Comparison of ENCODE assay signal across 8 mouse cellular contexts in genomic region chr11:98981289-98981996, GRCm38 (mm10). TPM values are rescaled to one million over a fixed set of nuclear protein-coding genes. Genes with fewer than 3 reads are reported as not detected.
DNase-seq lines count a peak whose midpoint lies in the region; ATAC-seq lines count a peak whose summit lies in the region.

No protein-coding gene starts in this region.

- H3K27ac ChIP-seq in lung, embryonic 15.5 days, result no peak overlapping the region
- H3K27ac ChIP-seq in forebrain, embryonic 13.5 days, result peak overlapping the region; percentile 71
- H3K27ac ChIP-seq in neural tube, embryonic 14.5 days (ENCODE audit: low read depth, low read length), result peak overlapping the region; percentile 94

- H3K36me3 ChIP-seq in lung, embryonic 15.5 days, result no peaks in the 10 kb centered on the region
- H3K36me3 ChIP-seq in forebrain, embryonic 13.5 days (ENCODE audit: poor library complexity, severe bottlenecking), result no peaks in the 10 kb centered on the region
- no peaks in the 10 kb centered on the region for H3K36me3 ChIP-seq in neural tube, embryonic 14.5 days (ENCODE audit: control insufficient read depth, insufficient read depth, low read length)

- ATAC-seq in lung, embryonic 15.5 days (ENCODE audit: borderline replicate concordance, extremely low read depth, low FRiP score, low TSS enrichment), result no peak
- peak; percentile 31; the same call in 1 of the 2 replicates for ATAC-seq in forebrain, embryonic 13.5 days
- peak; percentile 13 for ATAC-seq in neural tube, embryonic 14.5 days (ENCODE audit: low read depth)

- WGBS in lung, embryonic 15.5 days, result 37% methylated on average over 20 of the region's 20 CpGs
- 35% methylated on average over 20 of the region's 20 CpGs for WGBS in forebrain, embryonic 13.5 days
- WGBS in neural tube, embryonic 14.5 days, result 28% methylated on average over 20 of the region's 20 CpGs

- H3K4me2 ChIP-seq in lung, embryonic 15.5 days, result peak overlapping the region; percentile 97
- H3K4me2 ChIP-seq in forebrain, embryonic 13.5 days, result peak overlapping the region; percentile 83
- peak overlapping the region; percentile 79 for H3K4me2 ChIP-seq in neural tube, embryonic 14.5 days (ENCODE audit: low read depth, low read length)

- H3K27me3 ChIP-seq in lung, embryonic 15.5 days, result peaks cover 23% of the 10 kb centered on the region
- H3K27me3 ChIP-seq in forebrain, embryonic 13.5 days, result peaks cover 35% of the 10 kb centered on the region
- no peaks in the 10 kb centered on the region for H3K27me3 ChIP-seq in neural tube, embryonic 14.5 days (ENCODE audit: control insufficient read depth, insufficient read depth, low read length)

- peak overlapping the region; percentile 50 for H3K4me3 ChIP-seq in lung, embryonic 15.5 days
- H3K4me3 ChIP-seq in forebrain, embryonic 13.5 days, result peak overlapping the region; percentile 56
- H3K4me3 ChIP-seq in neural tube, embryonic 14.5 days (ENCODE audit: low read depth, low read length), result peak overlapping the region; percentile 64

- no peaks in the 10 kb centered on the region for H3K9me3 ChIP-seq in lung, embryonic 15.5 days
- no peaks in the 10 kb centered on the region for H3K9me3 ChIP-seq in forebrain, embryonic 13.5 days (replicated peaks)
- H3K9me3 ChIP-seq in neural tube, embryonic 14.5 days (ENCODE audit: control insufficient read depth, low read length), result no peaks in the 10 kb centered on the region

- DNase-seq in lung, postnatal 10 days, result no peak
- peak; percentile 57 to 69 for DNase-seq in kidney, postnatal 25 days
- no peak for DNase-seq in gastrocnemius, postnatal 10 days
- no peak for DNase-seq in embryo, embryonic 10.5 days (ENCODE audit: low spot score)
- no peak for DNase-seq in right cerebral cortex, postnatal 10 days (ENCODE audit: low spot score in 2 of 2)

- peak overlapping the region; percentile 46 for H3K9ac ChIP-seq in lung, embryonic 15.5 days
- peak overlapping the region; percentile 72 for H3K9ac ChIP-seq in forebrain, embryonic 13.5 days
- H3K9ac ChIP-seq in neural tube, embryonic 14.5 days (replicated peaks; ENCODE audit: low read depth, low read length), result peak overlapping the region; percentile 86

- peaks cover 19% of the 10 kb centered on the region for H3K4me1 ChIP-seq in lung, embryonic 15.5 days
- peaks cover 17% of the 10 kb centered on the region; the same call in 1 of the 2 replicates for H3K4me1 ChIP-seq in forebrain, embryonic 13.5 days
- H3K4me1 ChIP-seq in neural tube, embryonic 14.5 days (ENCODE audit: control insufficient read depth, insufficient read depth, low read length), result peaks cover 10% of the 10 kb centered on the region; the same call in 1 of the 2 replicates

RNA-seq across cellular contexts. Expression of gene Gjd3, which starts 1.4 kb away (rescaled TPM):
- polyA plus RNA-seq in lung, embryonic 15.5 days (2015; fragmentation: Nextera tagmentation; extraction: Ambion mirVana), result 0.20 and 0.61 TPM in 2 replicates
- polyA plus RNA-seq in forebrain, embryonic 13.5 days (2015; fragmentation: Nextera tagmentation; extraction: Ambion mirVana), result 0.21 TPM in 1 of 2 replicates, not detected in the other
- polyA plus RNA-seq in neural tube, embryonic 14.5 days (2014; fragmentation: Nextera tagmentation; extraction: Ambion mirVana), result 0.89 and 2.2 TPM in 2 replicates
- total RNA-seq in gastrocnemius, postnatal 10 days (2021), result not detected

RNA-seq across cellular contexts. Expression of gene Top2a, which starts 42.5 kb away (rescaled TPM):
- polyA plus RNA-seq in lung, embryonic 15.5 days (2015; fragmentation: Nextera tagmentation; extraction: Ambion mirVana), result 276 and 280 TPM in 2 replicates
- polyA plus RNA-seq in forebrain, embryonic 13.5 days (2015; fragmentation: Nextera tagmentation; extraction: Ambion mirVana), result 276 and 284 TPM in 2 replicates
- 18.3 and 24.8 TPM in 2 replicates for polyA plus RNA-seq in neural tube, embryonic 14.5 days (2014; fragmentation: Nextera tagmentation; extraction: Ambion mirVana)
- total RNA-seq in gastrocnemius, postnatal 10 days (2021), result 10 to 100 TPM; 33.9 to 43.9 TPM

RNA-seq across cellular contexts. Expression of gene Rara, which starts 53.8 kb away (rescaled TPM):
- polyA plus RNA-seq in lung, embryonic 15.5 days (2015; fragmentation: Nextera tagmentation; extraction: Ambion mirVana), result 36.5 and 38.4 TPM in 2 replicates
- polyA plus RNA-seq in forebrain, embryonic 13.5 days (2015; fragmentation: Nextera tagmentation; extraction: Ambion mirVana), result 8.7 and 10.2 TPM in 2 replicates
- 22.1 and 22.3 TPM in 2 replicates for polyA plus RNA-seq in neural tube, embryonic 14.5 days (2014; fragmentation: Nextera tagmentation; extraction: Ambion mirVana)
- 10 to 100 TPM; 22.6 to 31.5 TPM for total RNA-seq in gastrocnemius, postnatal 10 days (2021)

RNA-seq across cellular contexts. Expression of gene Igfbp4, which starts 59.6 kb away (rescaled TPM):
- 498 and 524 TPM in 2 replicates for polyA plus RNA-seq in lung, embryonic 15.5 days (2015; fragmentation: Nextera tagmentation; extraction: Ambion mirVana)
- polyA plus RNA-seq in forebrain, embryonic 13.5 days (2015; fragmentation: Nextera tagmentation; extraction: Ambion mirVana), result 131 TPM in 2 replicates
- 53.7 and 132 TPM in 2 replicates for polyA plus RNA-seq in neural tube, embryonic 14.5 days (2014; fragmentation: Nextera tagmentation; extraction: Ambion mirVana)
- total RNA-seq in gastrocnemius, postnatal 10 days (2021), result 100 to 1,000 TPM; 172 to 198 TPM

Comparison
In these comparisons a context has a peak if more than half of its experiments do, and no peak if none do; other contexts are left out.
1. DNase-seq: peak in kidney, postnatal 25 days (2 of 2); none in lung, postnatal 10 days (single experiment), gastrocnemius, postnatal 10 days (single experiment), embryo, embryonic 10.5 days (single experiment) and right cerebral cortex, postnatal 10 days (0 of 2).
2. RNA of gene Top2a, which starts 42.5 kb away (polyA plus RNA-seq): 276 to 284 TPM in forebrain, embryonic 13.5 days and 276 to 280 TPM in lung, embryonic 15.5 days; 18.3 to 24.8 TPM in neural tube, embryonic 14.5 days; every median in the first group is over 10 times any median in the second.
3. Peak in every context shown above with its lines, with median percentiles within 50 percentile points of each other: H3K4me2 ChIP-seq, H3K4me3 ChIP-seq and H3K9ac ChIP-seq.